Mouse (Mus musculus): ENCODE results near the gene Ly6g6d. TPM values are rescaled to one million over a fixed set of nuclear protein-coding genes. Genes with fewer than 3 reads are reported as not detected.

The Ly6g6d gene
- total RNA-seq, 1 experiment: 1.6 TPM

DNA sequence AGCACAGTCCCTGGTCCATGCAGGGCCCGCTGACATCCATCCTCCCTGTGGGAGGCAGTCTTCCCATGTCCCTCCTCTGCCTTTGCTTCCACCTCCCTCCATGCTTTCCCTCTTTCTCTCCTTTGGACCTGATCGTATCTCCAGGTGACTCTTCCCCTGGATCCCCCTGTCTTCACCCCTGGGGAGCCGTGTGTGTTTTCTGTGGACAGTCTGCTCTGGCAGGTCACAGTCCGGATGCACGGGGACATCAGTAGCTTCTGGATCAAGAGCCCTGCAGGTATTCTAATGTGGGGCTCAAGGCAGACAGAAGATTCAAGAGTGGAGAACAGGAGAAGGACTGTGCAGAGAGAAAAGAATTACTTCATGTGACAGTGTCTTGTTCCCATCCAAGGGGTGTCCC, 54.6 kb downstream of the Ly6g6d start:
- Histone ChIP-seq H3K9me3 (ENCODE audit: control insufficient read depth, insufficient read depth, low read depth, low read length) (no peaks in the 10 kb centered on the region), H3K9ac (ENCODE audit: insufficient read depth, low read depth, low read length, poor library complexity, severe bottlenecking) (no peak overlapping the region), H3K36me3 (ENCODE audit: control insufficient read depth, insufficient read depth, low read length, poor library complexity, severe bottlenecking) (no peaks in the 10 kb centered on the region), H3K4me1 (ENCODE audit: control insufficient read depth in 2 of 2, insufficient read depth in 2 of 2, low read length in 2 of 2, poor library complexity in 1 of 2) (peaks cover 2 to 22% of the 10 kb centered on the region in 2 experiments; a peak in 3 of 4 replicates), H3K4me3 (ENCODE audit: insufficient read depth in 1 of 2, low read depth in 1 of 2, low read length in 2 of 2, poor library complexity in 1 of 2, severe bottlenecking in 1 of 2) (no peak overlapping the region), H3K27ac (ENCODE audit: insufficient read depth, low read depth, low read length, poor library complexity, severe bottlenecking) (no peak overlapping the region)
- TF ChIP-seq HCFC1 (IDR thresholded peaks at IDR 0.05; ENCODE audit: borderline replicate concordance, insufficient read depth, low read length) (no peak), ZC3H11A (IDR thresholded peaks at IDR 0.05; ENCODE audit: borderline replicate concordance, low read depth, low read length) (no peak), ZNF384 (IDR thresholded peaks at IDR 0.05; ENCODE audit: low read depth, low read length) (no peak), MAFK (IDR thresholded peaks at IDR 0.05; ENCODE audit: insufficient read depth, low read depth, low read length) (no peak), CHD2 (IDR thresholded peaks at IDR 0.05; ENCODE audit: low read depth, low read length) (no peak)
- in situ Hi-C loops (cut with MboI; ENCODE audit: low sequenced_read_pairs in 2 of 2, unreplicated experiment in 2 of 2): loop anchor here in 1 of 2 experiments (25.0 kb wide), 1 partner anchor 89 kb away; the partner anchor contains the start of genes Csnk2b, Gpank1, Ly6g5b and Ly6g5c
- DNase-seq (ENCODE audit: low read depth, low spot score): no peak

DNA sequence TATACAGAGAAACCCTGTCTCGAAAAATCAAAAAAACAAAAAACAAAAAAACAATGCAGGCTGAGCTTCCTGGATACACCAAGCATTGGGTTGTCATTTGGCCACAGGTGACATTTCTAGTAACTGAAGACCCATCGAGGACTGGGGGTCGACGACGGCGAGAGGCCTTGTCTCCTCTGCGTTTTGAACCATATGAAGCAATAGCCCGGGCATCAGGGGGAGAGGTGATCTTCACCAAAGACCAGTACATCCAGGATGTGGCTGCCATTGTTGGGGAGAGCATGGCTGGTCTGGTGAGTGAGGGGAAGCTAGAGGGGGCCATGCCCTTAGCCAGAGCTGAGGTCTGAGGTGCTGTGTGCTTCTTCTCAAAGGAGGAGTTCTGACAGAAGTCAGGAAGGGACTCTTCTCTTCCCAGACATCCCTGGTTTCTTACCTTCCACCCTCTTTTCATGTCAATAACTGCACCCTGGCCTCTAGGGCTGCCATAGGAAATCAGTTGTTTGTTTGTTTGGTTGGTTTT, 55.3 kb downstream of the Ly6g6d start:
- Histone ChIP-seq H3K4me3 (ENCODE audit: insufficient read depth in 1 of 2, low read depth in 1 of 2, low read length in 2 of 2, poor library complexity in 1 of 2, severe bottlenecking in 1 of 2) (no peak overlapping the region), H3K27ac (ENCODE audit: insufficient read depth, low read depth, low read length, poor library complexity, severe bottlenecking) (no peak overlapping the region), H3K9me3 (ENCODE audit: control insufficient read depth, insufficient read depth, low read depth, low read length) (no peaks in the 10 kb centered on the region), H3K4me1 (ENCODE audit: control insufficient read depth in 2 of 2, insufficient read depth in 2 of 2, low read length in 2 of 2, poor library complexity in 1 of 2) (peaks cover 2 to 20% of the 10 kb centered on the region in 2 experiments; a peak in 3 of 4 replicates), H3K36me3 (ENCODE audit: control insufficient read depth, insufficient read depth, low read length, poor library complexity, severe bottlenecking) (no peaks in the 10 kb centered on the region), H3K9ac (ENCODE audit: insufficient read depth, low read depth, low read length, poor library complexity, severe bottlenecking) (no peak overlapping the region)
- DNase-seq (ENCODE audit: low read depth, low spot score): no peak
- TF ChIP-seq MAFK (IDR thresholded peaks at IDR 0.05; ENCODE audit: insufficient read depth, low read depth, low read length) (no peak), ZNF384 (IDR thresholded peaks at IDR 0.05; ENCODE audit: low read depth, low read length) (no peak), HCFC1 (IDR thresholded peaks at IDR 0.05; ENCODE audit: borderline replicate concordance, insufficient read depth, low read length) (no peak), CHD2 (IDR thresholded peaks at IDR 0.05; ENCODE audit: low read depth, low read length) (no peak), ZC3H11A (IDR thresholded peaks at IDR 0.05; ENCODE audit: borderline replicate concordance, low read depth, low read length) (no peak)
- in situ Hi-C loops (cut with MboI; ENCODE audit: low sequenced_read_pairs in 2 of 2, unreplicated experiment in 2 of 2): loop anchor here in 1 of 2 experiments (25.0 kb wide), 1 partner anchor 90 kb away; the partner anchor contains the start of genes Csnk2b, Gpank1, Ly6g5b and Ly6g5c

DNA sequence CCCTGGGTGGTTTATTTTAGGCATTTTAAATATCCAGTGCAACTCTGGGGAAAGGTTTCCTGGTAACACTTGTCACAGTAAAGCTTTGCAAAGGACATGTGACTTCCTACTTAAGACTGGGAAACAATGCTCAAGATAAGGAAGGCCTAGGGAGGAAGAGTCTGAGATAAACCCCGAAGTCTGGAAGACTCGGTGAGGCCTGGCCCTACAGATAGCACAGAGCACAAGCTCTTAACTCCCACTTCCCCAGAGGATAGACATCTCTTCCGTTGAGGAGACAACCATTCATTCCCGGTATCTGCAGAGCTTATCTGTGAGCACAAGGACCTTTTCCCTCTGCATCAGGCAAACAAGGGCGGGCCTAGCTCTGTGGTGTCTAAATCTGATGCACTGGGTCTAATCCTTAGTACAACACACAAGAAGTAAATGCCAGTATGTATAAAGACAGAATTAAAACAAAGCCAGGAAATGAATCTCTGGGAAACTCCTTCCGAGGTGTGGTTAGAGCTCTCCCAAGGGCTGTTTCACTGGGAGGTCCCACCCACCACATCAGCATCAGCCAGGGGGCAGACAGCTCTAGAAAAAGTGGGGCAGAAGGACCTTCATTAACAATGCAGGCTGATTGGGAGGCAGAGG, 55.9 kb downstream of the Ly6g6d start:
- H3K4me3 ChIP-seq (ENCODE audit: insufficient read depth in 1 of 2, low read depth in 1 of 2, low read length in 2 of 2, poor library complexity in 1 of 2, severe bottlenecking in 1 of 2): no peak overlapping the region
- H3K4me1 ChIP-seq (ENCODE audit: control insufficient read depth in 2 of 2, insufficient read depth in 2 of 2, low read length in 2 of 2, poor library complexity in 1 of 2): peaks cover 2 to 17% of the 10 kb centered on the region in 2 experiments; a peak in 2 of 4 replicates
- DNase-seq (ENCODE audit: low read depth, low spot score): no peak

More for the DNA sequence above, 55.9 kb downstream of the Ly6g6d start:
- TF ChIP-seq ZNF384 (IDR thresholded peaks at IDR 0.05; ENCODE audit: low read depth, low read length): no peak
- TF ChIP-seq MAFK (IDR thresholded peaks at IDR 0.05; ENCODE audit: insufficient read depth, low read depth, low read length): no peak
- no peak for TF ChIP-seq ZC3H11A (IDR thresholded peaks at IDR 0.05; ENCODE audit: borderline replicate concordance, low read depth, low read length)
- TF ChIP-seq CHD2 (IDR thresholded peaks at IDR 0.05; ENCODE audit: low read depth, low read length): no peak
- no peak for TF ChIP-seq HCFC1 (IDR thresholded peaks at IDR 0.05; ENCODE audit: borderline replicate concordance, insufficient read depth, low read length)
- Histone ChIP-seq H3K27ac (ENCODE audit: insufficient read depth, low read depth, low read length, poor library complexity, severe bottlenecking) (no peak overlapping the region), H3K36me3 (ENCODE audit: control insufficient read depth, insufficient read depth, low read length, poor library complexity, severe bottlenecking) (no peaks in the 10 kb centered on the region), H3K9ac (ENCODE audit: insufficient read depth, low read depth, low read length, poor library complexity, severe bottlenecking) (no peak overlapping the region), H3K9me3 (ENCODE audit: control insufficient read depth, insufficient read depth, low read depth, low read length) (no peaks in the 10 kb centered on the region)
- in situ Hi-C loops (cut with MboI; ENCODE audit: low sequenced_read_pairs in 2 of 2, unreplicated experiment in 2 of 2): loop anchor here in 1 of 2 experiments (25.0 kb wide), 1 partner anchor 90 kb away; the partner anchor contains the start of genes Csnk2b, Gpank1, Ly6g5b and Ly6g5c

Other genes starting within 250 kb of the Ly6g6d start
- gene Stk19, start 241.1 kb downstream of the Ly6g6d start, total RNA-seq (2012; rRNA removed): 29.1 and 32.6 TPM in 2 replicates
- gene Dxo, start 241.0 kb downstream of the Ly6g6d start, total RNA-seq (2012; rRNA removed): 39.0 and 45.2 TPM in 2 replicates
- gene Skiv2l, start 227.9 kb downstream of the Ly6g6d start, total RNA-seq (2012; rRNA removed): 40.5 and 66.0 TPM in 2 replicates
- 50.2 and 63.4 TPM in 2 replicates for gene Nelfe, start 227.7 kb downstream of the Ly6g6d start, total RNA-seq (2012; rRNA removed)
- gene Cfb, start 215.5 kb downstream of the Ly6g6d start, total RNA-seq (2012; rRNA removed): 0.16 and 0.18 TPM in 2 replicates
- 9.4 and 11.5 TPM in 2 replicates for gene Zbtb12, start 198.6 kb downstream of the Ly6g6d start, total RNA-seq (2012; rRNA removed)
- 0.31 TPM in 1 of 2 replicates, not detected in the other for gene Gm20547, start 196.0 kb downstream of the Ly6g6d start, total RNA-seq (2012; rRNA removed)
- 5.0 TPM in 2 replicates for gene C2, start 179.8 kb downstream of the Ly6g6d start, total RNA-seq (2012; rRNA removed)
- 124 and 147 TPM in 2 replicates for gene Ehmt2, start 179.6 kb downstream of the Ly6g6d start, total RNA-seq (2012; rRNA removed)
- 5.5 and 8.7 TPM in 2 replicates for gene Slc44a4, start 163.6 kb downstream of the Ly6g6d start, total RNA-seq (2012; rRNA removed)
- 24.0 and 40.6 TPM in 2 replicates for gene Neu1, start 146.8 kb downstream of the Ly6g6d start, total RNA-seq (2012; rRNA removed)
- gene Hspa1b, start 118.8 kb downstream of the Ly6g6d start, total RNA-seq (2012; rRNA removed): 11.0 and 14.6 TPM in 2 replicates
- 1.9 TPM in 1 of 2 replicates, not detected in the other for gene Gm20481, start 108.2 kb downstream of the Ly6g6d start, total RNA-seq (2012; rRNA removed)
- gene Hspa1a, start 105.9 kb downstream of the Ly6g6d start, total RNA-seq (2012; rRNA removed): 5.8 and 5.9 TPM in 2 replicates
- 0.45 and 0.48 TPM in 2 replicates for gene Hspa1l, start 105.4 kb downstream of the Ly6g6d start, total RNA-seq (2012; rRNA removed)
- 52.1 and 64.4 TPM in 2 replicates for gene Lsm2, start 96.2 kb downstream of the Ly6g6d start, total RNA-seq (2012; rRNA removed)
- 303 and 453 TPM in 2 replicates for gene Vars, start 77.1 kb downstream of the Ly6g6d start, total RNA-seq (2012; rRNA removed)
- gene Vwa7, start 61.5 kb downstream of the Ly6g6d start, total RNA-seq (2012; rRNA removed): 0.21 and 0.31 TPM in 2 replicates
- gene Sapcd1, start 50.0 kb downstream of the Ly6g6d start, total RNA-seq (2012; rRNA removed): 3.1 and 4.7 TPM in 2 replicates
- gene Msh5, start 31.3 kb downstream of the Ly6g6d start, total RNA-seq (2012; rRNA removed): 2.7 and 3.2 TPM in 2 replicates
- 113 and 133 TPM in 2 replicates for gene Clic1, start 28.1 kb downstream of the Ly6g6d start, total RNA-seq (2012; rRNA removed)
- gene Ddah2, start 19.0 kb downstream of the Ly6g6d start, total RNA-seq (2012; rRNA removed): 45.0 and 57.5 TPM in 2 replicates
- not detected in 2 replicates for gene Ly6g6c, start 12.7 kb downstream of the Ly6g6d start, total RNA-seq (2012; rRNA removed)
- 0.26 TPM in 1 of 2 replicates, not detected in the other for gene Mpig6b, start 11.9 kb downstream of the Ly6g6d start, total RNA-seq (2012; rRNA removed)
- gene Ly6g6e, start 1.2 kb downstream of the Ly6g6d start, total RNA-seq (2012; rRNA removed): 13.4 and 36.1 TPM in 2 replicates
- gene Ly6g6f, start 7.5 kb upstream of the Ly6g6d start, total RNA-seq (2012; rRNA removed): not detected in 2 replicates
- 30.7 and 40.4 TPM in 2 replicates for gene Abhd16a, start 11.2 kb upstream of the Ly6g6d start, total RNA-seq (2012; rRNA removed)
- 0.49 TPM in 1 of 2 replicates, not detected in the other for gene Ly6g5c, start 30.2 kb upstream of the Ly6g6d start, total RNA-seq (2012; rRNA removed)
- gene Ly6g5b, start 37.4 kb upstream of the Ly6g6d start, total RNA-seq (2012; rRNA removed): 1.4 and 1.5 TPM in 2 replicates
- gene Gpank1, start 43.4 kb upstream of the Ly6g6d start, total RNA-seq (2012; rRNA removed): 21.9 and 31.1 TPM in 2 replicates
- 78.0 and 98.6 TPM in 2 replicates for gene Csnk2b, start 44.0 kb upstream of the Ly6g6d start, total RNA-seq (2012; rRNA removed)
- gene D17H6S53E, start 48.3 kb upstream of the Ly6g6d start, total RNA-seq (2012; rRNA removed): 11.2 and 11.7 TPM in 2 replicates
- gene Apom, start 54.0 kb upstream of the Ly6g6d start, total RNA-seq (2012; rRNA removed): 7.5 and 10.0 TPM in 2 replicates
- gene Bag6, start 57.1 kb upstream of the Ly6g6d start, total RNA-seq (2012; rRNA removed): 208 and 245 TPM in 2 replicates
- 147 and 161 TPM in 2 replicates for gene Prrc2a, start 86.8 kb upstream of the Ly6g6d start, total RNA-seq (2012; rRNA removed)
- not detected in 2 replicates for gene Aif1, start 98.0 kb upstream of the Ly6g6d start, total RNA-seq (2012; rRNA removed)
- 2.6 and 2.7 TPM in 2 replicates for gene Lst1, start 110.4 kb upstream of the Ly6g6d start, total RNA-seq (2012; rRNA removed)
- gene Ltb, start 116.4 kb upstream of the Ly6g6d start, total RNA-seq (2012; rRNA removed): 10.1 and 19.6 TPM in 2 replicates
- 0.22 TPM in 1 of 2 replicates, not detected in the other for gene Tnf, start 123.9 kb upstream of the Ly6g6d start, total RNA-seq (2012; rRNA removed)
- gene Lta, start 127.3 kb upstream of the Ly6g6d start, total RNA-seq (2012; rRNA removed): 0.13 TPM in 1 of 2 replicates, not detected in the other
- gene Gm16181, start 142.8 kb upstream of the Ly6g6d start, total RNA-seq (2012; rRNA removed): not detected in 2 replicates
- 0.21 and 0.71 TPM in 2 replicates for gene Atp6v1g2, start 155.6 kb upstream of the Ly6g6d start, total RNA-seq (2012; rRNA removed)
- 6.1 and 6.6 TPM in 2 replicates for gene Nfkbil1, start 157.7 kb upstream of the Ly6g6d start, total RNA-seq (2012; rRNA removed)
- gene Ddx39b, start 163.7 kb upstream of the Ly6g6d start, total RNA-seq (2012; rRNA removed): 316 and 414 TPM in 2 replicates
- gene H2-D1, start 184.7 kb upstream of the Ly6g6d start, total RNA-seq (2012; rRNA removed): 30.1 and 44.9 TPM in 2 replicates
- gene H2-Q1, start 242.3 kb upstream of the Ly6g6d start, total RNA-seq (2012; rRNA removed): 0.11 TPM in 1 of 2 replicates, not detected in the other